ENCODE assay signal across 16 mouse cellular contexts in genomic region chr9:113514846-113515702, GRCm38 (mm10).
DNase-seq lines count a peak whose midpoint lies in the region; TF ChIP-seq lines count a peak whose summit lies in the region.
"Had no signal": no experiment of that assay in that cellular context is flagged by ENCODE, and none has a peak within 500 bp of the region (broad histone marks: within the 10 kb centered on the region; RNA-seq: fewer than 3 reads in every experiment).

No protein-coding gene starts in this region.

- TF ChIP-seq CTCF in heart, adult 2 months (IDR thresholded peaks at IDR 0.05) = no peak
- no peak for TF ChIP-seq CTCF in left cerebral cortex, adult 2 months (IDR thresholded peaks at IDR 0.05)

- TF ChIP-seq EP300 in heart, adult 2 months (IDR thresholded peaks at IDR 0.05; ENCODE audit: insufficient read depth, low read depth, low read length) = no peak

- intact Hi-C loops in heart, adult 2 months (cut with DNase I) = no loop called here
- intact Hi-C loops in left cerebral cortex, adult 2 months (cut with DNase I) = no loop called here

- no peaks in the 10 kb centered on the region for H3K4me1 ChIP-seq in heart, adult 2 months (ENCODE audit: control insufficient read depth, insufficient read depth, low read length)
- H3K4me1 ChIP-seq: heart, embryonic 13.5 days had no signal

- no peaks in the 10 kb centered on the region for H3K36me3 ChIP-seq in heart, adult 2 months (ENCODE audit: control insufficient read depth, insufficient read depth, low read length)
- H3K36me3 ChIP-seq: embryonic facial prominence, embryonic 13.5 days; heart, embryonic 13.5 days; hindbrain, embryonic 10.5 days; limb, embryonic 12.5 days; midbrain, embryonic 13.5 days had no signal

- no peak overlapping the region for H3K9ac ChIP-seq in heart, adult 2 months (ENCODE audit: low read depth, low read length)
- H3K9ac ChIP-seq: embryonic facial prominence, embryonic 13.5 days; heart, embryonic 13.5 days; limb, embryonic 12.5 days; midbrain, embryonic 13.5 days had no signal

- TF ChIP-seq POLR2A in heart, adult 2 months (IDR thresholded peaks at IDR 0.05; ENCODE audit: insufficient read depth, low read depth, low read length) = no peak

- no peaks in the 10 kb centered on the region for H3K79me2 ChIP-seq in heart, adult 2 months (replicated peaks; ENCODE audit: control insufficient read depth, insufficient read depth, low read length)

- H3K27me3 ChIP-seq in heart, adult 2 months (ENCODE audit: control insufficient read depth, insufficient read depth, low read length) = no peaks in the 10 kb centered on the region
- H3K27me3 ChIP-seq: embryonic facial prominence, embryonic 13.5 days; heart, embryonic 13.5 days; limb, embryonic 12.5 days; midbrain, embryonic 13.5 days had no signal

- no peak overlapping the region for H3K4me3 ChIP-seq in heart, adult 2 months
- no peak overlapping the region for H3K4me3 ChIP-seq in left cerebral cortex, adult 2 months
- H3K4me3 ChIP-seq: embryonic facial prominence, embryonic 13.5 days; heart, embryonic 13.5 days; hindbrain, embryonic 10.5 days; limb, embryonic 12.5 days; midbrain, embryonic 13.5 days had no signal

- H3K27ac ChIP-seq in heart, adult 2 months = no peak overlapping the region
- peak overlapping the region; percentile 80 for H3K27ac ChIP-seq in left cerebral cortex, adult 2 months
- H3K27ac ChIP-seq: embryonic facial prominence, embryonic 13.5 days; heart, embryonic 13.5 days; hindbrain, embryonic 10.5 days; limb, embryonic 12.5 days; midbrain, embryonic 13.5 days had no signal

- WGBS in heart, adult 2 months = 88% methylated on average over 23 of the region's 23 CpGs

- DNase-seq in heart, adult 11 months = peak; percentile 64
- no peak for DNase-seq in heart, adult 2 months
- DNase-seq in left cerebral cortex, adult 2 months (ENCODE audit: extremely low spot score in 1 of 2, low spot score in 2 of 2) = peak in 1 of 2 experiments; percentile 13
- no peak for DNase-seq in left cerebral cortex, adult 11 months (ENCODE audit: low spot score)
- DNase-seq in cerebellum, postnatal 14 days = peak; percentile 55 to 65
- DNase-seq in neural tube, embryonic 10.5 days (ENCODE audit: extremely low spot score, low spot score) = peak; percentile 10
- DNase-seq in ovary, postnatal 10 days (ENCODE audit: low spot score) = no peak
- DNase-seq: adrenal gland, postnatal 36 days; gastrocnemius, postnatal 14 days; kidney, adult 2 months; lung, postnatal 36 days had no signal

Comparison
In these comparisons a context has a peak if more than half of its experiments do, and no peak if none do; other contexts are left out.
1. DNase-seq: peak in heart, adult 11 months (single experiment), cerebellum, postnatal 14 days (2 of 2) and neural tube, embryonic 10.5 days (single experiment); none in heart, adult 2 months (0 of 2), left cerebral cortex, adult 11 months (single experiment) and ovary, postnatal 10 days (single experiment).